Mouse (Mus musculus): ENCODE measurements around the gene Ndrg2.
"Not testable (repeated sequence)": the region's sequence is repeated elsewhere in the genome, so short reads cannot be mapped to it uniquely, and the experiment has no call there.

The Ndrg2 gene

GRCm38 (mm10) chr14:51913960-51914762, at the start of gene Ndrg2:
Gene Ndrg2 (minus strand): TSS chr14:51914158.
- in situ Hi-C loops (cut with MboI) = no loop called here

- in situ Hi-C loops (cut with MboI) = no loop called here
Measured at GRCm38 (mm10) chr14:51960316-51960715, 46.4 kb upstream of the Ndrg2 start.

DNA sequence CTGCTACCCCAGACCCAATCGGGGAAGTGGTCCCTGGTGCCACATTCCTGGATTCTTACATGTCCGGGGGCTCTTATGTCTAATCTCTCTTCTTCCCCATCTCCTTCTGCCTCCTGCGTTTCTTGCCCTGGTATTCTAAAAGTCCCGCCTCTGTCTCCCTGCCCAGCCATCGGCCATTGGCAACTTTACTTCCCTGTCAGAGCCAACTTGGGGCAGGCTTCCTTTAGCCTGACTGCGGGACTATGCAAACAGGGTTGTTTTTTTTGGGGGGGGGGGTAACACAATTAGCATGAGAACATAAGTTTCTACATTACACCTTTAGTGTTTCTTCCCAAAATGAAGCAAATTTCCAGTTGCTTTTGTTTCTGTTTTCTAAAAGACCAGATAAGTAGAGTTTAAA, 29.4 kb upstream of the Ndrg2 start:
- in situ Hi-C loops (cut with MboI) = no loop called here

DNA sequence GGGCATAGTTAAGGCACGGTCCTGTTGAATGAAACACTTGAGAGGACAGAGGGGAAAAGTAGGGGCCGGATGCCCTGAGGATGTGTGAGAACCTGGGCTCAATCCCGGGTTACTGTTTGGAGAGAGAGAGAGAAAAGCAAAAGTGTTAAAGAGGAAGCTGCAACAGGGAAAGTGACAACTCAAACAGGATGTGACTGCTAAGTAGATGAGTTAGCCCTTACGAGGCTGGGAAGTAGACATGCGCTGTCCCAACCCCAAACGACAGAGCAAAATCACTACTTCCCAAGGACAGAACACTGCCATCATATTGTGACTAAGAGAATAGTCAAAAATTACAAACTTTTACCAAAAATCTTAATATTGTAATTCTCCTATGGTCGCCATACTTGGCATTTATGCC, 28.3 kb upstream of the Ndrg2 start:
- in situ Hi-C loops (cut with MboI) = no loop called here

GRCm38 (mm10) chr14:51941577-51941976, 27.6 kb upstream of the Ndrg2 start:
- in situ Hi-C loops (cut with MboI) = no loop called here

DNA sequence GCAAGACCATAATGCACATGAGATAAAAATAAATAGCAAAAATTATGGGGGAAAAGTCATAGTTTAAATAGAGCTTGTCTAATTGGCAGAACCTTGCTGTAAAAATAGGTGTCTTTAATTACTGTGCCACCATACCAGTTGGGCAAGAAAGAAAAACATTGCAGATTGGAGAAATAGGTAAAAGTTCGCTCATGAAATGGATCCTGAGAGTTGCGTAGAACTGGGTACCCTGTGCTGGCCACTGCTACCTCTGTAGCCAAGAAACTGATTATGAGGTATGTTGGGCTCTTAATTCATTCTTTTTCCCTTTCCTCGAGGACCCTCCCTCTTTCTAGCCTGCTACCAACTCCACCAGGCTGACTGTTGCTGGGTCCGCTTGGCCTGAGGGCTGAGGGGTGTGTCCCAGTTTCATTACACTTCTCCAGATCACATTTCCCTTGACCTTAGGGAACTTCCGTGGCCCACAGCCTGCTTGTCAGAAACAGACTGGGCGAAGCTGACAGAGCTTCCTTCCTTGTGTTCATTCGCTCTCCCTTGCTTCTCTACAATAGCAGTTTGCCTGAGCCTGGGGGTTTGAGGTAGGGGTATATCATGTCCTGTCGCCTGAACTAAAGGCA, 27.1 kb upstream of the Ndrg2 start:
- in situ Hi-C loops (cut with MboI) = no loop called here

GRCm38 (mm10) chr14:51939005-51939404, 25.0 kb upstream of the Ndrg2 start:
- in situ Hi-C loops (cut with MboI) = no loop called here

DNA sequence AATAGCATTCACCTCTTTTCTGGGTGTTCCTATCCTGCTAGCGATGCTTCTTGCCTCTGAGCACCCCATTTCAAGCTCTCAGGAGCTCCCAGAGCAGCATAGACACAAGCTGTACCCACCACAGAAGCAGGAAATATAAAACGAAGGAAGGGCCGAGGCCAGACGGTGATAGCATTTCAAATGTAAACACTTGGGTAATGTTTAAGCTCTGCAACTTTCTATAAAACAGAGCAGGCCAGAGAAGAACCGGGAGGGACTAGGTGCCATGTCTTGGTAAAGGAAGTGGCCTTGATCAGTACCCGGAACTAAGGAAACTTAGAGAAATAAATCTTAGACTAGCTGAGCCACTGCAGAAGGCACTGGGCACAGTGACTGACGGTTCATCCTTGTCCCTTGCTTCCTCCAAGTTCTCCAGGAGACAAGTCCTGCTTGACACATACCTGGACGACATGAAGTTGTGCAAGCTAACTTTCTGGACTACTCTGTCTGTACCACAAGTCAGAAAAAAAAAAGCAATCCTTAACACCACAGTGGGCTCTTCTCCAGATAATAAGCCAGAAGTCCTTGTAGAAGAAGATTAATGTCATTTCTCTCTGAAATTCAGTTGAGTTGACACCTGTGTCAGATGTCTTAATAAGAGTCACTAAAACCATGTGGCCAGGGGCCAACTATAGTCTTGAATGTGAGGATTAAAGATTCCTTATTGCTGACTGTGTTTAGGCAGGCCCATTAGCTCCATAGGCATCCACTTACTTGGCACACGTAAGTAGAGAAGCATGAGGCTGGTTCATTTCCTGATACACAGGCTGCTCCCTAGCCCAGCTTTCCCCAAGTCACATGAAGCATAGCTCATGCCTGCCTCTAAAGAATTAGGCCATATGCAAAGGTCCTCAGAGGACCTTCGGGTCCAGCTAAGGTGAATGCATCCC, 18.4 kb upstream of the Ndrg2 start:
- in situ Hi-C loops (cut with MboI) = no loop called here

GRCm38 (mm10) chr14:51930824-51931223, 16.9 kb upstream of the Ndrg2 start:
- in situ Hi-C loops (cut with MboI) = no loop called here

DNA sequence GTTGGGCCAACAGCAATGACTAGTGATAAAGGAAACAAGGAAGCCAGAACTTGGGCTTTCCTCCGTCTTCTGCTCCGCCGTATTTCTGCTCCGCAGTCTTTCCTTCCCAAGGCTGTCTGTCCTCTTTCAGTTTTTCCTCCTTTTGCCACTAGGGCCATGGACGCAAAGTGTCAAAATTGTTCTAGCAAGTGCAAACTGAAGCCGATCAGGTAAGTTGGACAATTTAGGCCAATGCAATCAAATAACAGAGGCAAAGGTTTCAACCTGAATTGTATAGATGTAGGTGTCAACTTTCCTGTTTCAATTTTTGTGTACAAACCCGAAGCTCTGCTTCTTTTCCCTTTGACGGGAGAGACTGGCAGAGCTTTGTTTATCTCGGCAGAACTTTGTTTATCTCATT, 16.0 kb upstream of the Ndrg2 start:
- in situ Hi-C loops (cut with MboI) = no loop called here

GRCm38 (mm10) chr14:51929309-51929943, 15.5 kb upstream of the Ndrg2 start:
- in situ Hi-C loops (cut with MboI) = no loop called here

- in situ Hi-C loops (cut with MboI) = not testable (repeated sequence)
Measured at GRCm38 (mm10) chr14:51926930-51927329, 13.0 kb upstream of the Ndrg2 start.

GRCm38 (mm10) chr14:51923492-51923891, 9.5 kb upstream of the Ndrg2 start:
- in situ Hi-C loops (cut with MboI) = no loop called here

DNA sequence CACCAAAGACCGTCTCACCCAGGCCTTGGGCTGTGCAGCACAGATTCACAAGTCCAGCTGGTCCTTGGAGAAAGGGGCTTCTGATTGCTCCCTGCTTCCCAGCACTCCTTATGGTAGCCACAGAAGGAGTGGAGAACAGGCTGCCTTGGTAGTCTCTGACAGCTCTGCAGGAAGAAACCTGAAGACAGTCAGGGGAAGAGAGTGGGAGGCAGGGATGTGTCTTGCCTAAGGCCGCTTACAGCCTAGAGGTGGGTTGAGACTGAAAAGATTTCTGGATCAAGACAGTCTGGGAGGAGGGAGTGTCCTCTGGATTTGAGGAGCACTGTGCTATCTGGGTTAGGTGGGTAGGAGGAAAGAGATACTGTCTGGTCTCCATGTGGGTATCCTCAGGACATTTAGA, 9.0 kb upstream of the Ndrg2 start:
- in situ Hi-C loops (cut with MboI) = no loop called here

GRCm38 (mm10) chr14:51922571-51922865, 8.6 kb upstream of the Ndrg2 start, which contains the start of gene Rnase13:
Gene Rnase13 (minus strand): TSS chr14:51922773.
- in situ Hi-C loops (cut with MboI) = no loop called here

DNA sequence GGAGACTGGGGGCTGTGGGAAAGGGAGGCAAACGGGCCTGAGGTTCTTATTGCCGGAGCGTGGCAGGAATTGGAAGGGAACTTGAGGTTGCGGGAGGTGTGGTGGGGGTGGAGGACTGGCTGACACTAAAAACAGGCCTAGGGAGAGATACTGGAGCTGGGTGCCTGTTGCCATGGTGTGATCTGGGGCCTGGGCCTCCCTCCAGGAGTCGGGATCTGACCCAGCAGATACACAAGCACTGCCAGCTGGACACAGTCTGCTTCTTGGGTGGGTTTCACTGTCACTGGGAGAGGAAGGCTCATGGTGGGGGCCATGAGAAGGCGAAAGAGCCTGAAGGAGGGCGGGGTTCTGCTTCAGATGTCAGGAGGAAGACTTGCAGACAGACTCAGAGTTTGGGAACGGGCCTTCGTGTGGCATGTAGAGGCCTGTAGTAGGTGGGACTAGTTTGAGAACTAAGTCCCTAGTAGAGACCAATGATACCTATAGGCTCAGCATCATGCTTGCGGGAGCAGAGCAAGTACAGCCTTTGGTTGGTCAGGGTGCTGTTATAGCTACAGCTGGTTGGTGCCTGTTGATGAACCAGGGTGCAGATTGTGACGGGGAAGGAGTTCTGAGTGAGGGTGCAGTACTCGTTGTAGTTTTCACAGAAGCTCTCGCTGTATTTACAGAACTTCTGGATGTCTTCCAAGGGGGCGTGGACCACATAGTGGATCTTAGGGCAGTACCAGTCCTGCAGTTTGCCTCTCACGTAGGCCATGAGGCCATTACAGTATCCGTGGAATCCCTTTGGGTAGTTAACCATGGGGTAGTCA, 8.0 kb upstream of the Ndrg2 start:
- in situ Hi-C loops (cut with MboI) = no loop called here

- in situ Hi-C loops (cut with MboI) = no loop called here
Measured at GRCm38 (mm10) chr14:51918966-51919365, 5.0 kb upstream of the Ndrg2 start.

DNA sequence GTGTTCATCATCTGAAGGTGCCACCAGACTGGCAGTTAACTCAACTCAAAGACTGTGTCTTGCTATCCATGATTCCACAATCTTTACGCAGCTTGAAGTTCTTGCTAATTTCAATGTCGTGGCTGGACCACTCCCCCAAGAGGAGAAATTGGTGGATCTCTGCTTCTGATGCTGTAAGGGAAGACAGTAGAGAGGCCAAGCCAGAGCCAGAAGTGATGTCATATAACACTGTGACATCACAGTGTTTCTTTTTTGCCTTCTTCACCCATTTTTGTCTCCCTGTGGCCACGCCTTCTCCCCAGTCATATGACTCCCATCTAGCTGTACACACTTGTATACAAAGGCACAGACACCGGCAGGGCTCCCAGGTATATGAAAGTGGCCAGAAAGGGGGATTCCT, 4.2 kb upstream of the Ndrg2 start, which contains the start of gene Tppp2:
Gene Tppp2 (plus strand): TSS at position 301 of the 400 bp plus-strand sequence.
- in situ Hi-C loops (cut with MboI) = no loop called here

- in situ Hi-C loops (cut with MboI) = no loop called here
Measured at GRCm38 (mm10) chr14:51916539-51916938, 2.6 kb upstream of the Ndrg2 start.

DNA sequence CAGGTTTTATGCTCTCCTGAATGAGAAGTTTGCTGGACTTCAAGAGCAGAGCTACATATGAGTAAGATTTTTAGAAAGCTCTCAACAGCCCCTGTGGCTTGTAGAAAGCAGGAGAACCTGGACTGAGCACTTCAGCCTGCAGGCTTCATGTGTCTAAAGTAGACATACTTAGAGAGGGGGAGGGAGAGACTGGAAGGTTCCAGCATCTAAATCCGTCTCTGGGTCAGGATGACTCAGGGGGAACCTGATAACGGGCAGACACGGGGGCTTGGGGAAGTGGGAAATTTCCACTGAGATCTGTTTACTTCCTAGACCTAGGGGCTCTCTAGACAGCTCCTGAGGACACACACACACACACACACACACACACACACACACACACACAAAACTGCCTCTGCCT, 1.1 kb upstream of the Ndrg2 start:
- in situ Hi-C loops (cut with MboI) = no loop called here
